ENCODE assay signal across 13 mouse cellular contexts in the genomic region with DNA sequence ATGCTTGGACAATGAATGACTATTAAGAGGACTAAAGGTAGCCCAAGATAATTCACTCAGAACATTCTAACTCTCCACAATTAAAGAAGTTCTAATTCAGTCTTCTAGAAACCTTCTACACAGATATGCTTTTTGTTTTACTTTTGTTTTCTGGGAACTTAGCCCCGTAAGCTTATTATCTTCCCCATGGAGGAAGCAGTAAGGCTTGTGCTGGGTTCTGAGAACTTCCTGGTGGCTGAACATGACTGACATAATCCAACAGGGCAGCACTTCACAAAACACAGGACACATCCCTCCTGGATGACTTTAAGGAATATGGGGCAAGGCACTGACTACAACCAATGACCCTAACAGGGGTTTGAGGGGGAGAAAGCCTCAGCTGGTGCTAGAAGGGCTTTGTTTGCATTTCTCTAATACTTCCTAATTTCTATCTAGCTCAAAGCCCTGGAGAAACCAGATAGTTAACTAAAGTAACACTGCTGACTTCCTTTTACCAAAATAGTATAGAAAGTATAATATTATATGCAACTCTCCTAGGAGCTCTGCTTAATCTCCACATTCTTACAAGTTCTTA. TPM values are rescaled to one million over a fixed set of nuclear protein-coding genes. Genes with fewer than 3 reads are reported as not detected.
DNase-seq lines count a peak whose midpoint lies in the region; ATAC-seq and TF ChIP-seq lines count a peak whose summit lies in the region.
"Had no signal": no experiment of that assay in that cellular context is flagged by ENCODE, and none has a peak within 500 bp of the region (broad histone marks: within the 10 kb centered on the region; RNA-seq: fewer than 3 reads in every experiment).

No protein-coding gene starts in this region.

- H3K36me3 ChIP-seq in heart, postnatal 0 days (replicated peaks; ENCODE audit: control insufficient read depth, insufficient read depth, low read length), result no peaks in the 10 kb centered on the region
- peaks cover 3% of the 10 kb centered on the region; the same call in 1 of the 2 replicates for H3K36me3 ChIP-seq in liver, embryonic 12.5 days
- no peaks in the 10 kb centered on the region for H3K36me3 ChIP-seq in stomach, embryonic 16.5 days (ENCODE audit: control insufficient read depth, insufficient read depth, low read length)
- H3K36me3 ChIP-seq: forebrain, embryonic 12.5 days; hindbrain, embryonic 15.5 days had no signal

- DNase-seq in heart, postnatal 0 days (ENCODE audit: low spot score), result no peak
- no peak for DNase-seq in heart, postnatal 14 days
- no peak for DNase-seq in adrenal gland, postnatal 10 days
- DNase-seq in embryo, embryonic 9.5 days (ENCODE audit: extremely low spot score), result no peak
- DNase-seq in lung, postnatal 4 days, result no peak
- DNase-seq: gastrocnemius, postnatal 25 days; kidney, postnatal 4 days; thymus, adult 18-20 months had no signal

- H3K4me1 ChIP-seq in heart, postnatal 0 days (ENCODE audit: control insufficient read depth, insufficient read depth), result peaks cover 27% of the 10 kb centered on the region
- H3K4me1 ChIP-seq in liver, embryonic 12.5 days, result peaks cover 67% of the 10 kb centered on the region
- H3K4me1 ChIP-seq in stomach, embryonic 16.5 days (ENCODE audit: control insufficient read depth, insufficient read depth, low read length), result peaks cover 39% of the 10 kb centered on the region

- H3K4me3 ChIP-seq in heart, postnatal 0 days (ENCODE audit: low read depth, low read length), result no peak overlapping the region
- no peak overlapping the region for H3K4me3 ChIP-seq in liver, embryonic 12.5 days
- no peak overlapping the region for H3K4me3 ChIP-seq in stomach, embryonic 16.5 days (replicated peaks; ENCODE audit: low read length)
- H3K4me3 ChIP-seq: forebrain, embryonic 12.5 days; hindbrain, embryonic 15.5 days had no signal

- H3K4me2 ChIP-seq in heart, postnatal 0 days (ENCODE audit: low read depth, low read length), result no peak overlapping the region
- H3K4me2 ChIP-seq in liver, embryonic 12.5 days, result peak overlapping the region; percentile 54
- 0 out of 2 replicates have a peak overlapping the region, but pooled peaks have one; percentile 21 for H3K4me2 ChIP-seq in stomach, embryonic 16.5 days (ENCODE audit: low read depth, low read length)
- H3K4me2 ChIP-seq: forebrain, embryonic 12.5 days; hindbrain, embryonic 15.5 days had no signal

- no peak overlapping the region for H3K9ac ChIP-seq in heart, postnatal 0 days (replicated peaks; ENCODE audit: low read depth, low read length)
- H3K9ac ChIP-seq in liver, embryonic 12.5 days, result 0 out of 2 replicates have a peak overlapping the region, but pooled peaks have one; percentile 19
- H3K9ac ChIP-seq in stomach, embryonic 16.5 days (ENCODE audit: low read length), result no peak overlapping the region
- H3K9ac ChIP-seq: forebrain, embryonic 12.5 days; hindbrain, embryonic 15.5 days had no signal

- no peak for TF ChIP-seq CTCF in heart, postnatal 0 days (IDR thresholded peaks at IDR 0.05; ENCODE audit: low read depth)

- H3K27me3 ChIP-seq in heart, postnatal 0 days (ENCODE audit: control insufficient read depth, insufficient read depth, low read length), result no peaks in the 10 kb centered on the region
- H3K27me3 ChIP-seq in liver, embryonic 12.5 days (replicated peaks), result no peaks in the 10 kb centered on the region
- no peaks in the 10 kb centered on the region for H3K27me3 ChIP-seq in stomach, embryonic 16.5 days (ENCODE audit: control insufficient read depth, insufficient read depth, low read length)
- H3K27me3 ChIP-seq: forebrain, embryonic 12.5 days; hindbrain, embryonic 15.5 days had no signal

- no peak for TF ChIP-seq EP300 in heart, postnatal 0 days (IDR thresholded peaks at IDR 0.05; ENCODE audit: low read depth)

- 37% methylated on average over 1 of the region's 1 CpGs for WGBS in heart, postnatal 0 days
- WGBS in liver, embryonic 12.5 days (ENCODE audit: insufficient replicate concordance), result 23% methylated on average over 1 of the region's 1 CpGs
- 41% methylated on average over 1 of the region's 1 CpGs for WGBS in stomach, embryonic 16.5 days

- intact Hi-C loops in heart, postnatal 14 days (cut with DNase I), result no loop called here

- H3K9me3 ChIP-seq in heart, postnatal 0 days (replicated peaks; ENCODE audit: control insufficient read depth, low read length), result no peaks in the 10 kb centered on the region
- H3K9me3 ChIP-seq in liver, embryonic 12.5 days (replicated peaks), result no peaks in the 10 kb centered on the region
- H3K9me3 ChIP-seq in stomach, embryonic 16.5 days (replicated peaks; ENCODE audit: control insufficient read depth, low read length), result no peaks in the 10 kb centered on the region
- H3K9me3 ChIP-seq: forebrain, embryonic 12.5 days; hindbrain, embryonic 15.5 days had no signal

- H3K27ac ChIP-seq in heart, postnatal 0 days (ENCODE audit: low read depth), result peak overlapping the region; percentile 77
- peak overlapping the region; percentile 77; the same call in 1 of the 2 replicates for H3K27ac ChIP-seq in liver, embryonic 12.5 days
- peak overlapping the region; percentile 49; the same call in 1 of the 2 replicates for H3K27ac ChIP-seq in stomach, embryonic 16.5 days (ENCODE audit: low read length)
- H3K27ac ChIP-seq: forebrain, embryonic 12.5 days; hindbrain, embryonic 15.5 days had no signal

- ATAC-seq in heart, postnatal 0 days (ENCODE audit: insufficient read depth, low read depth), result no peak
- ATAC-seq in activated CD4-positive, CD25-positive, alpha-beta regulatory T cell, adult 4 months, result peak; percentile 61
- ATAC-seq in liver, embryonic 12.5 days, result no peak
- no peak for ATAC-seq in stomach, embryonic 16.5 days (ENCODE audit: insufficient read depth, low FRiP score)

RNA-seq across cellular contexts. Expression of a gene that starts 26.6 kb away (rescaled TPM):
- 182 and 204 TPM in 2 replicates for total RNA-seq in heart, postnatal 0 days (2014; rRNA removed; ENCODE audit: low replicate concordance)
- 72.3 and 80.6 TPM in 2 replicates for polyA plus RNA-seq in heart, postnatal 0 days (2015; fragmentation: Nextera tagmentation; extraction: Ambion mirVana)
- 100 to 1,000 TPM; 106 to 112 TPM for total RNA-seq in heart, postnatal 14 days (2021)
- 10 to 100 TPM; 38.6 to 48.2 TPM for polyA plus RNA-seq in activated CD4-positive, CD25-positive, alpha-beta regulatory T cell, adult 4 months (2017; shearing (Covaris generic))
- 52.4 and 53.2 TPM in 2 replicates for polyA plus RNA-seq in liver, embryonic 12.5 days (2016; fragmentation: Nextera tagmentation; extraction: Ambion mirVana)
- 76.9 and 79.1 TPM in 2 replicates for polyA plus RNA-seq in stomach, embryonic 16.5 days (2015; fragmentation: Nextera tagmentation; extraction: Ambion mirVana)
- 100 to 1,000 TPM in 1 of 2 experiments, 10 to 100 TPM in 1; 95.1 to 114 TPM for total RNA-seq in adrenal gland, postnatal 10 days (2021)

RNA-seq across cellular contexts. Expression of a gene that starts 48.2 kb away (rescaled TPM):
- total RNA-seq in heart, postnatal 0 days (2014; rRNA removed; ENCODE audit: low replicate concordance), result 17.9 and 71.3 TPM in 2 replicates
- 29.6 and 31.3 TPM in 2 replicates for polyA plus RNA-seq in heart, postnatal 0 days (2015; fragmentation: Nextera tagmentation; extraction: Ambion mirVana)
- 10 to 100 TPM; 35.4 to 36.0 TPM for total RNA-seq in heart, postnatal 14 days (2021)
- 10 to 100 TPM; 23.3 to 29.6 TPM for polyA plus RNA-seq in activated CD4-positive, CD25-positive, alpha-beta regulatory T cell, adult 4 months (2017; shearing (Covaris generic))
- 14.4 and 15.3 TPM in 2 replicates for polyA plus RNA-seq in liver, embryonic 12.5 days (2016; fragmentation: Nextera tagmentation; extraction: Ambion mirVana)
- 27.0 and 30.4 TPM in 2 replicates for polyA plus RNA-seq in stomach, embryonic 16.5 days (2015; fragmentation: Nextera tagmentation; extraction: Ambion mirVana)
- 10 to 100 TPM; 32.1 to 34.1 TPM for total RNA-seq in adrenal gland, postnatal 10 days (2021)

RNA-seq across cellular contexts. Expression of a gene that starts 57.5 kb away (rescaled TPM):
- not detected in 2 replicates for total RNA-seq in heart, postnatal 0 days (2014; rRNA removed; ENCODE audit: low replicate concordance)
- 0.37 and 0.44 TPM in 2 replicates for polyA plus RNA-seq in heart, postnatal 0 days (2015; fragmentation: Nextera tagmentation; extraction: Ambion mirVana)
- under 1 TPM; 0.22 TPM for total RNA-seq in heart, postnatal 14 days (2021)
- under 1 TPM; 0.19 to 0.40 TPM for polyA plus RNA-seq in activated CD4-positive, CD25-positive, alpha-beta regulatory T cell, adult 4 months (2017; shearing (Covaris generic))
- polyA plus RNA-seq in liver, embryonic 12.5 days (2016; fragmentation: Nextera tagmentation; extraction: Ambion mirVana), result 4.9 and 5.1 TPM in 2 replicates
- polyA plus RNA-seq in stomach, embryonic 16.5 days (2015; fragmentation: Nextera tagmentation; extraction: Ambion mirVana), result 13.3 and 15.4 TPM in 2 replicates
- total RNA-seq in adrenal gland, postnatal 10 days (2021), result under 1 TPM; 0.51 to 0.81 TPM
